Mouse (Mus musculus) kidney, adult 2 months (tissue): ENCODE measurements around the gene Snd1. TPM values are rescaled to one million over a fixed set of nuclear protein-coding genes. Genes with fewer than 3 reads are reported as not detected.

Experiments
- DNase-seq: peaks from one replicate; pipeline ENCODE4 v3.0.0; 2021
- H3K27ac ChIP-seq: fragments of 200-500 bp; 2 replicates; pipeline ENCODE4 v1.5.1; 2012; ENCODE audit warnings: low read depth, low read length, control low read depth, inconsistent platforms; ENCODE audit not compliant: insufficient read depth
- H3K27me3 ChIP-seq: fragments of 200-500 bp; replicated peaks from 2 replicates; pipeline ENCODE4 v1.6.1; 2012; ENCODE audit warnings: mild to moderate bottlenecking, moderate library complexity, low read length, inconsistent platforms; ENCODE audit not compliant: control insufficient read depth, insufficient read depth
- H3K36me3 ChIP-seq: fragments of 200-500 bp; 2 replicates; pipeline ENCODE4 v1.6.1; 2012; ENCODE audit warnings: mild to moderate bottlenecking, moderate library complexity, low read length, inconsistent platforms; ENCODE audit not compliant: control insufficient read depth, insufficient read depth
- H3K4me1 ChIP-seq: fragments of 200-500 bp; 2 replicates; pipeline ENCODE4 v1.6.1; 2011; ENCODE audit warnings: low read length; ENCODE audit not compliant: control insufficient read depth, insufficient read depth
- H3K4me3 ChIP-seq: fragments of 200-500 bp; 2 replicates; pipeline ENCODE4 v1.5.1; 2011; ENCODE audit warnings: mild to moderate bottlenecking, low read depth, low read length, control low read depth; ENCODE audit not compliant: insufficient read depth
- CTCF ChIP-seq: fragments of 200-500 bp; conservative IDR thresholded peaks from 2 replicates; pipeline ENCODE4 v1.5.1; 2011; ENCODE audit warnings: low read depth, mild to moderate bottlenecking, control low read depth, low read length, moderate library complexity, mixed read lengths; ENCODE audit not compliant: insufficient read depth, insufficient read length
- POLR2A ChIP-seq: fragments of 200-500 bp; IDR thresholded peaks from one replicate; pipeline ENCODE4 v1.6.1; 2011; ENCODE audit warnings: low read depth, low read length, control low read depth
- WGBS: fragments of 180-500 bp; shearing (Covaris S2); methylation state at CpG from one replicate; pipeline ENCODE4 v1.1.7; 2018; 5-methylcytosine and 5-hydroxymethylcytosine counted together
- polyA plus RNA-seq: library from polyadenylated mRNA; depleted of rRNA; stranded (reverse); fragments of >200 nt; gene quantifications from 2 replicates; pipeline ENCODE4 v1.2.3, GENCODE M21; 2012

The Snd1 gene
- polyA plus RNA-seq, 1 experiment, result 41.0 TPM

GRCm38 (mm10) chr6:28733884-28734647 is 259.1 kb downstream of the Snd1 start:
- WGBS, result 83% methylated on average over 5 of the region's 5 CpGs

GRCm38 (mm10) chr6:28735116-28735515 is 260.2 kb downstream of the Snd1 start:
- DNase-seq, result no peak
- no peaks in the 10 kb centered on the region for H3K4me1 ChIP-seq
- 87% methylated on average over 9 of the region's 9 CpGs for WGBS
- TF ChIP-seq POLR2A (no peak), CTCF (no peak)
- no peaks in the 10 kb centered on the region for H3K27me3 ChIP-seq
- H3K36me3 ChIP-seq, result no peaks in the 10 kb centered on the region
- no peak overlapping the region for H3K27ac ChIP-seq
- no peak overlapping the region for H3K4me3 ChIP-seq

More at GRCm38 (mm10) chr6:28733884-28734647, 259.1 kb downstream of the Snd1 start:
- H3K36me3 ChIP-seq, result no peaks in the 10 kb centered on the region
- no peak overlapping the region for H3K4me3 ChIP-seq
- peak; percentile 23 for DNase-seq
- no peaks in the 10 kb centered on the region for H3K27me3 ChIP-seq
- TF ChIP-seq CTCF (no peak), POLR2A (no peak)
- no peak overlapping the region for H3K27ac ChIP-seq
- no peaks in the 10 kb centered on the region for H3K4me1 ChIP-seq

- no peak overlapping the region for H3K27ac ChIP-seq
- DNase-seq, result no peak
These were observed 261.7 kb downstream of the Snd1 start for GRCm38 (mm10) chr6:28736665-28737064.

GRCm38 (mm10) chr6:28737601-28738000 is 262.7 kb downstream of the Snd1 start:
- TF ChIP-seq POLR2A, result no peak
- TF ChIP-seq CTCF, result no peak
- no peak overlapping the region for H3K4me3 ChIP-seq
- no peak overlapping the region for H3K27ac ChIP-seq
- no peaks in the 10 kb centered on the region for H3K27me3 ChIP-seq
- H3K4me1 ChIP-seq, result no peaks in the 10 kb centered on the region
- DNase-seq, result no peak
- no peaks in the 10 kb centered on the region for H3K36me3 ChIP-seq
- 93% methylated on average over 1 of the region's 1 CpGs for WGBS

More at GRCm38 (mm10) chr6:28736665-28737064, 261.7 kb downstream of the Snd1 start:
- H3K4me3 ChIP-seq, result no peak overlapping the region
- no peaks in the 10 kb centered on the region for H3K4me1 ChIP-seq
- no peaks in the 10 kb centered on the region for H3K27me3 ChIP-seq
- H3K36me3 ChIP-seq, result no peaks in the 10 kb centered on the region
- TF ChIP-seq CTCF (no peak), POLR2A (no peak)
- 78% methylated on average over 7 of the region's 7 CpGs for WGBS

- H3K4me3 ChIP-seq, result no peak overlapping the region
- no peak overlapping the region for H3K27ac ChIP-seq
- H3K4me1 ChIP-seq, result peaks cover 13% of the 10 kb centered on the region; the same call in 1 of the 2 replicates
- H3K27me3 ChIP-seq, result no peaks in the 10 kb centered on the region
- peak; percentile 29 for DNase-seq
- no peak for TF ChIP-seq CTCF
- TF ChIP-seq POLR2A, result no peak
- no peaks in the 10 kb centered on the region for H3K36me3 ChIP-seq
- WGBS, result 24% methylated on average over 1 of the region's 1 CpGs
These were observed 268.6 kb downstream of the Snd1 start for GRCm38 (mm10) chr6:28743586-28743985.

- Histone ChIP-seq H3K4me1 (peaks cover 13% of the 10 kb centered on the region; the same call in 1 of the 2 replicates), H3K27ac (no peak overlapping the region), H3K27me3 (no peaks in the 10 kb centered on the region), H3K36me3 (no peaks in the 10 kb centered on the region), H3K4me3 (no peak overlapping the region)
- no peak for DNase-seq
- no peak for TF ChIP-seq CTCF
- no peak for TF ChIP-seq POLR2A
- WGBS, result 94% methylated on average over 7 of the region's 7 CpGs
These were observed 270.9 kb downstream of the Snd1 start for GRCm38 (mm10) chr6:28745864-28746263.

GRCm38 (mm10) chr6:28747025-28747424 is 272.1 kb downstream of the Snd1 start:
- TF ChIP-seq POLR2A (no peak), CTCF (no peak)
- H3K4me3 ChIP-seq, result no peak overlapping the region
- no peak overlapping the region for H3K27ac ChIP-seq
- peaks cover 13% of the 10 kb centered on the region; the same call in 1 of the 2 replicates for H3K4me1 ChIP-seq
- DNase-seq, result no peak
- WGBS, result 96% methylated on average over 5 of the region's 5 CpGs
- H3K27me3 ChIP-seq, result no peaks in the 10 kb centered on the region
- H3K36me3 ChIP-seq, result no peaks in the 10 kb centered on the region
